Mouse (Mus musculus) lung, adult 10 weeks (tissue): ENCODE measurements around the gene Bpifc. TPM values are rescaled to one million over a fixed set of nuclear protein-coding genes. Genes with fewer than 3 reads are reported as not detected.

Experiments used
- polyA plus RNA-seq: library from polyadenylated mRNA; stranded (reverse); fragments of 350-450 nt; fragmentation: Illumina TruSeq; extraction: RNeasy Lipid Tissue Mini Kit (QIAGEN cat#74804); gene quantifications from one replicate; pipeline ENCODE4 v1.2.3, GENCODE M21; 2014; ENCODE audit warnings: low read depth, low replicate concordance; ENCODE audit not compliant: insufficient read depth

The Bpifc gene
- polyA plus RNA-seq = not detected

DNA sequence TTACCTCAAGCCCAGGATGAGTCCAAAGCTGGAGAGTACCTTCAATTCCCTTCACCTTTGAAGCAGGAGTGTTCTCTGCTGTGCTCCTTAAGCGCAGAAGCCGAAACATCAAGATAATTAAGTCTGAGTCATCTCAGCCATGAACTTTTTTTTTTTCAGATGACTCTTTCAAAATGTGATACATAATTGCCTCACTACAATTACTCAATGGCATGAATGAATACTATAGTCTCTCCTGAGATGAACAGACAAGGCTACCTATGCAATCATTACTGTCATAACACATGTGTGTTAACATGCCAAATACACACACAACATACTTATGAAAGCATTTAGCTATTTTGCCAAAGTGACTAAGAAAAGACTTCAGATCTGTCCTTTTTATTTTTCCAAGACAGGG lies at the start of gene Bpifc:
Gene Bpifc (minus strand): TSS at position 115 of the 400 bp plus-strand sequence.

DNA sequence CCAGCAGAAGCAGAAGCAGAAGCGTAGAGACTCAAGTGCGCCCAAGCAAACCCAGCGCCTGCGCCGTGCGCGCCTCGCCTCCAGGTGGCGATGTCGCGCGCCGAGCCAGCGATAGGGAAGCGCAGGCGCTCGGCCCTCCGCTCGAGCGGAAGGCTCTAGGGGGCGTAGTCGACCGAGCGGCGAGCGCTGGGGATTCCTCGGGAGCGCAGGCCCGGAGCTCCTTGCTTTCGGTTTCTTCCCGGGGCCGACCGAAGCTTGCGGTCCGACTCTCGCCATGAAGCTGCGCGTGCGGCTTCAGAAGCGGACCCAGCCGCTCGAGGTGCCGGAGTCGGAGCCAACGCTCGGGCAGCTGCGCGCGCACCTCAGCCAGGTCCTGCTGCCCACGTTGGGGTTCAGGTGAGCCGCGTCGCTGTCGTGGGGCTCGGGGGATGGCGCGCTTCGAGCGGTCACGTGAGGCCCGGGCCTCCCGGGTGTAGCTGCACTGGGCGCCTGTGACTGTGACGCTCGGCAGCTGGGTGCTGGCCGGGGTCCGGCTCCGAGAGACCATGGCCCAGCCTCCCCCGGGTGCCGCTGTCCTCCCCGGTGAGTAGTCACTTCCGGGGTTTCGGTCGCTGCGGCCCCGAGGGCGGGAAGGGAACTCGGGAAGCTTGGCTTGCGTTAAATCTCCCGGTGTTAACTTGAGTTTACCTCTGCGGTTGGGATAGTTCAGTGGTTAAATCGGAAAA lies 10.2 kb upstream of the Bpifc start, which contains the start of gene Fbxo7:
Gene Fbxo7 (plus strand): TSS at position 224 of the 725 bp plus-strand sequence.

DNA sequence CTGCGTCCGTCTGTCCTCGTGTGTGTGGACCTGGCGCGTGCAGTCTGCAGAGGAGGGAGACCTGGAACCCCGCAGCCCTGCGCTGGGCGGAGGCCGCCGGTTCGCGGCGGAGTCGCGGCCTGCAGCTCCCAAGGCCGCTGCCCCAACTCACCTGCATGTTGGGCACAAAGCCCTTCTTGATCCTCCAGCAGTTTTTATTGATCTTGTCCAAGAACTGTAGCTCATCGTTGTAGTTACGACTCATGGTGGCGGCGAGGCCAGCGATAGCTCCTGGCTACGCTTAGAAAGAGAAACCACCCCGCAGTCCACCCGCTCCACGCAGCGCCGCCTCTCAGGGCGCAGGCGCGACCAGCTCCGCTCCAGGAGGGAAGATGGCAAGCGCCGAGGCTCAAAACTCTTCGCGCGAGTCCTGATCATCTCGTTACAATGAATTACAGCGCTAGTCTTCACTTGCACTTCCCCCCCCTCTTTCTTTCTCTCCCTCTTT lies 54.2 kb downstream of the Bpifc start, which contains the start of gene Rtcb:
Gene Rtcb (minus strand): TSS at position 360 of the 487 bp plus-strand sequence.

DNA sequence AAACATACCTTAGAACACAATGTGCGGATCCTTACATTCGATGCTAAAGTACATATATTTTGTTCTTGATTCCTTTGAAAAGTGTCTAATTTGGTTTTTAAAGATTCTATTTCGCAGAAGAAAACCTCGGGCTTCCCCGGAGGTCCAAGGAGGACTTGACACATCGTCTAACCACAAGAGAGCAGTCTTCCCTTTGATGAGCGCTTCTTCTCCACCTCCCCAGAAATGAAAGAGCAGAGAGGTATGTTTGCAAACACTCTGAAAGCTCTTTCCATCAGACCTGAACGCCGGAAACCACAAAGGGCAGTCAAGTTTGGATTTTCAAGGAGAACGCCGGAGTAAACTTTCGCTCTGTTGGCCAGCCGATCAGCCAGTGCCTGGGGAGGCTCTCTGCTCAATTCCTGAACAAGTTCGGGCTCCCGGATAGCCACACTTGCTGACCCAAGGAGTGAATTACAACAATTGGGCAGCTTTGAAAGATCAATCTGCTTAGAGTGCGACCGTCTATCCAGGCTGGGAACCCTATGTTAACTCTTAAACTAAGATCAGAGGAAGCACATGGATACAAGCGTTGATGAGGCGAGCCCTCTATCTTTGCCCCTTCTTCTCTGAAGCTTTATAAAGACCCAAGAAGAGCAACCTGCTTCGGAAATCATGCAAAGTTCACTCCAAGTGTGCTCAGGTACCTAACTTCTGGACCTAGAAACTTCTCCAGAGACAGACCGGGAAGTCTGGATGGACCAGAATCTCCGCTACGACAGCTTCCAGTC lies 83.8 kb downstream of the Bpifc start, which contains the start of gene Ascl4:
Gene Ascl4 (plus strand): TSS at position 6 of the 770 bp plus-strand sequence.

DNA sequence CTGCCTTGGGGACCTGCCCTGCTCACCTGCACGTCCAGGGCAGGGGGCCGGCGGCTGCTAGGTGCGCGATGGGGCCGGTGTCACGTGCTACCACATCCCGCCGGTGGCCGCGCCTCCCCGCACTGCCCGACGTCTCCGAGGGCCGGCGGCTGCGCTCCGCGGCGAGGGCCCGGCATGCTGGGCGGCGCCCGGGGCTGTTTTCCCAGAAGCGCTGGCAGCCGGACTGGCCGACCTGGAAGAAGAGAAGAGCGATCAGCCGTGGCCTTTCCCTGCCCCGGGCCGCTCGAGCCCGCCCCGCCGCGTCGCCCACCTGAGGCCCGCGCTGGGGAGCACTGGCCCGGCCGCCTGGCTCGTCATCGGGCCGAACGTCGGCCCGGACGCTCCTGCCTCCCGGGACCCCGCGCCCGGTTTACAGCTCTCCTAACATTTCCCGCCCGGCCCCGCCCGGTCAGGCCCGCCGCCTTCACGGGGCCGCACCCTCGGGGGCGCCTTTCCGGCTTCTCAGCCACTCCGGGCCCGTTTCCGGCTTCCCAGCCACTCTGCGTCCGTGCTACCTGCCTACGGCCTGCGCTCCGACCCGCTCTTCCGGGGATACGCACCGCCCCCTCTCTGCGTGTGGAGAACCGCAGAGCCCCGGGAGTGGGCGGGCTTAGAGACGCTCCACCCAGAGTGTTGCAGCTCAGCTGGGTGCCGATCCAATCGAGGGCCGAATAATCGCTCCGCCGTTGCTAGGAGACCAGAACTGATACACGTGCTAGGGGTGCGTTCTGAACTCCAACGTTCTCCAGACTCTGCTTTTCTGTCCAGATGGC lies 95.0 kb downstream of the Bpifc start, which contains the start of gene Prdm4:
Gene Prdm4 (minus strand): TSS at position 645 of the 812 bp plus-strand sequence.

Other genes with a start within 250 kb of the Bpifc start
- 13.5 TPM for gene Pwp1, start 182.4 kb downstream of the Bpifc start, polyA plus RNA-seq
- 9.2 TPM for gene Prdm4, start 94.8 kb downstream of the Bpifc start, polyA plus RNA-seq
- gene Ascl4, start 84.2 kb downstream of the Bpifc start, polyA plus RNA-seq = 0.14 TPM
- 92.1 TPM for gene Rtcb, start 54.1 kb downstream of the Bpifc start, polyA plus RNA-seq
- 18.0 TPM for gene Fbxo7, start 10.1 kb upstream of the Bpifc start, polyA plus RNA-seq